Mouse (Mus musculus) MEL (cell line): Measurements from ENCODE around the gene Polr2i. TPM values are rescaled to one million over a fixed set of nuclear protein-coding genes. Genes with fewer than 3 reads are reported as not detected.
A peak's percentile ranks its signal among the peaks of the same experiment; 100 is the strongest.
"Not testable (repeated sequence)": the region's sequence is repeated elsewhere in the genome, so short reads cannot be mapped to it uniquely, and the experiment has no call there.

Source experiments
- DNase-seq: peaks from one replicate; pipeline ENCODE4 v3.0.0; 2011; ENCODE audit warnings: low read depth, low spot score
- H3K27ac ChIP-seq: 2 replicates; pipeline ENCODE4 v1.5.1; 2012; ENCODE audit warnings: low read depth, mild to moderate bottlenecking, control low read depth, low read length, moderate library complexity; ENCODE audit not compliant: control insufficient read depth
- H3K27me3 ChIP-seq, 2 experiments: fragments of 150-350 bp in 1 of 2; sonication (generic) in 1 of 2; 2 replicates each; pipeline ENCODE4 v1.6.1; 2012; ENCODE audit warnings: low read length in 2 of 2, mild to moderate bottlenecking in 2 of 2, improper control_type of control experiment in 1 of 2, moderate library complexity in 1 of 2; ENCODE audit not compliant: insufficient read depth in 2 of 2, control insufficient read depth in 1 of 2
- H3K36me3 ChIP-seq, 2 experiments: 2 replicates each; pipeline ENCODE4 v1.6.1; 2012 to 2014; ENCODE audit warnings: low read length in 2 of 2, improper control_type of control experiment in 1 of 2, inconsistent platforms in 1 of 2, mild to moderate bottlenecking in 1 of 2; ENCODE audit not compliant: insufficient read depth in 2 of 2, control insufficient read depth in 1 of 2
- H3K4me1 ChIP-seq, 2 experiments: fragments of 150-350 bp in 1 of 2; sonication (generic) in 1 of 2; 2 replicates each; pipeline ENCODE4 v1.6.1; 2012; ENCODE audit warnings: low read length in 2 of 2, improper control_type of control experiment in 1 of 2, mild to moderate bottlenecking in 1 of 2; ENCODE audit not compliant: insufficient read depth in 2 of 2, control insufficient read depth in 1 of 2
- H3K4me3 ChIP-seq, 2 experiments: fragments of 150-350 bp in 1 of 2; sonication (generic) in 1 of 2; 2 replicates each; pipeline ENCODE4 v1.5.1; 2012; ENCODE audit warnings: low read depth in 2 of 2, low read length in 2 of 2, mild to moderate bottlenecking in 2 of 2, moderate library complexity in 2 of 2, control low read depth in 1 of 2, improper control_type of control experiment in 1 of 2; ENCODE audit not compliant: control insufficient read depth in 1 of 2, insufficient read depth in 1 of 2
- H3K79me2 ChIP-seq: 2 replicates; pipeline ENCODE4 v1.6.1; 2012; ENCODE audit warnings: mild to moderate bottlenecking, low read length, moderate library complexity; ENCODE audit not compliant: control insufficient read depth, poor library complexity, insufficient read depth
- H3K9ac ChIP-seq: 2 replicates; pipeline ENCODE4 v1.6.1; 2012; ENCODE audit warnings: low read depth, mild to moderate bottlenecking, control low read depth, low read length, moderate library complexity; ENCODE audit not compliant: control insufficient read depth, poor library complexity, severe bottlenecking
- H3K9me3 ChIP-seq: fragments of 150-350 bp; sonication (generic); replicated peaks from 2 replicates; pipeline ENCODE4 v1.6.1; 2012; ENCODE audit warnings: mild to moderate bottlenecking, low read length, improper control_type of control experiment, moderate library complexity; ENCODE audit not compliant: insufficient read depth
- CTCF ChIP-seq, 3 experiments: IDR thresholded peaks in 2 of 3; conservative IDR thresholded peaks in 1 of 3; 2 replicates each; pipeline ENCODE4 v1.5.1; 2011 to 2012; ENCODE audit warnings: low read length in 3 of 3, low read depth in 2 of 3, mild to moderate bottlenecking in 2 of 3, improper control_type of control experiment in 1 of 3, inconsistent platforms in 1 of 3, mixed read lengths in 1 of 3, moderate library complexity in 1 of 3; ENCODE audit not compliant: control insufficient read depth in 1 of 3, insufficient read depth in 1 of 3, poor library complexity in 1 of 3, severe bottlenecking in 1 of 3
- E2F4 ChIP-seq: IDR thresholded peaks from 2 replicates; pipeline ENCODE4 v1.6.1; 2011; ENCODE audit warnings: low read depth, low read length, improper control_type of control experiment, borderline replicate concordance
- EP300 ChIP-seq, 2 experiments: IDR thresholded peaks; 2 replicates each; pipeline ENCODE4 v1.6.1; 2011; ENCODE audit warnings: improper control_type of control experiment in 2 of 2, low read length in 2 of 2, low read depth in 1 of 2, mild to moderate bottlenecking in 1 of 2
- GABPA ChIP-seq: IDR thresholded peaks from 2 replicates; pipeline ENCODE4 v1.6.1; 2012; ENCODE audit warnings: low read depth, mild to moderate bottlenecking, inconsistent platforms, low read length, improper control_type of control experiment, moderate library complexity
- GATA1 ChIP-seq: IDR thresholded peaks from 2 replicates; pipeline ENCODE4 v1.6.1; 2011; ENCODE audit warnings: low read depth, low read length, improper control_type of control experiment
- HCFC1 ChIP-seq: IDR thresholded peaks from 2 replicates; pipeline ENCODE4 v1.6.1; 2012; ENCODE audit warnings: low read depth, mild to moderate bottlenecking, inconsistent platforms, low read length, improper control_type of control experiment, moderate library complexity
- JUND ChIP-seq: IDR thresholded peaks from 2 replicates; pipeline ENCODE4 v1.6.1; 2011; ENCODE audit warnings: low read depth, mild to moderate bottlenecking, improper control_type of control experiment, low read length
- KAT2A ChIP-seq: conservative IDR thresholded peaks from 2 replicates; pipeline ENCODE4 v1.6.1; 2012; ENCODE audit warnings: low read depth, low read length, improper control_type of control experiment, inconsistent platforms
- MAFK ChIP-seq: IDR thresholded peaks from 2 replicates; pipeline ENCODE4 v1.6.1; 2011; ENCODE audit warnings: low read depth, mild to moderate bottlenecking, low read length, improper control_type of control experiment, borderline replicate concordance
- MAZ ChIP-seq: IDR thresholded peaks from 2 replicates; pipeline ENCODE4 v1.6.1; 2012; ENCODE audit warnings: low read depth, mild to moderate bottlenecking, inconsistent platforms, low read length, improper control_type of control experiment
- MEF2A ChIP-seq: IDR thresholded peaks from 2 replicates; pipeline ENCODE4 v1.6.1; 2014; ENCODE audit warnings: low read depth, mild to moderate bottlenecking, inconsistent platforms, low read length, improper control_type of control experiment; ENCODE audit not compliant: poor library complexity, insufficient replicate concordance, severe bottlenecking; ENCODE audit errors: extremely low read depth
- MXI1 ChIP-seq: IDR thresholded peaks from 2 replicates; pipeline ENCODE4 v1.6.1; 2011; ENCODE audit warnings: mild to moderate bottlenecking, low read depth, low read length, improper control_type of control experiment
- MYB ChIP-seq: IDR thresholded peaks from 2 replicates; pipeline ENCODE4 v1.6.1; 2011; ENCODE audit warnings: mild to moderate bottlenecking, low read depth, low read length, improper control_type of control experiment
- NELFE ChIP-seq: IDR thresholded peaks from 2 replicates; pipeline ENCODE4 v1.6.1; 2011; ENCODE audit warnings: low read depth, low read length, improper control_type of control experiment
- NRF1 ChIP-seq: IDR thresholded peaks from 2 replicates; pipeline ENCODE4 v1.6.1; 2014; ENCODE audit warnings: low read depth, mild to moderate bottlenecking, inconsistent platforms, low read length, improper control_type of control experiment, moderate library complexity; ENCODE audit not compliant: poor library complexity, insufficient read depth, severe bottlenecking
- POLR2AphosphoS5 ChIP-seq: IDR thresholded peaks from 2 replicates; pipeline ENCODE4 v1.6.1; 2012; ENCODE audit warnings: low read depth, borderline replicate concordance, mild to moderate bottlenecking, inconsistent platforms, low read length, moderate library complexity, mixed read lengths
- SIN3A ChIP-seq: IDR thresholded peaks from 2 replicates; pipeline ENCODE4 v1.6.1; 2012; ENCODE audit warnings: low read length, improper control_type of control experiment, inconsistent platforms
- SMC3 ChIP-seq: IDR thresholded peaks from 2 replicates; pipeline ENCODE4 v1.6.1; 2011; ENCODE audit warnings: low read depth, low read length, improper control_type of control experiment
- TAL1 ChIP-seq: IDR thresholded peaks from 2 replicates; pipeline ENCODE4 v1.6.1; 2012; ENCODE audit warnings: mild to moderate bottlenecking, inconsistent platforms, low read length, moderate library complexity, mixed read lengths
- TBP ChIP-seq: IDR thresholded peaks from 2 replicates; pipeline ENCODE4 v1.8.0; 2011; ENCODE audit warnings: low read depth, low read length, improper control_type of control experiment
- USF1 ChIP-seq: IDR thresholded peaks from 2 replicates; pipeline ENCODE4 v1.6.1; 2014; ENCODE audit warnings: low read depth, mild to moderate bottlenecking, inconsistent platforms, low read length, improper control_type of control experiment, moderate library complexity
- USF2 ChIP-seq, 2 experiments: IDR thresholded peaks; 2 replicates each; pipeline ENCODE4 v1.6.1; 2011 to 2012; ENCODE audit warnings: improper control_type of control experiment in 2 of 2, low read length in 2 of 2, borderline replicate concordance in 1 of 2, inconsistent platforms in 1 of 2, low read depth in 1 of 2, mild to moderate bottlenecking in 1 of 2; ENCODE audit not compliant: insufficient read depth in 1 of 2
- ZC3H11A ChIP-seq: IDR thresholded peaks from 2 replicates; pipeline ENCODE4 v1.6.1; 2012; ENCODE audit warnings: low read depth, mild to moderate bottlenecking, inconsistent platforms, low read length, improper control_type of control experiment
- ZKSCAN1 ChIP-seq: IDR thresholded peaks from 2 replicates; pipeline ENCODE4 v1.6.1; 2012; ENCODE audit warnings: low read depth, mild to moderate bottlenecking, inconsistent platforms, low read length, improper control_type of control experiment, moderate library complexity
- ZMIZ1 ChIP-seq: IDR thresholded peaks from 2 replicates; pipeline ENCODE4 v1.6.1; 2012; ENCODE audit warnings: low read depth, mild to moderate bottlenecking, inconsistent platforms, low read length, improper control_type of control experiment, moderate library complexity
- ZNF384 ChIP-seq: IDR thresholded peaks from 2 replicates; pipeline ENCODE4 v1.6.1; 2012; ENCODE audit warnings: low read depth, mild to moderate bottlenecking, inconsistent platforms, low read length, improper control_type of control experiment
- polyA plus RNA-seq, 2 experiments: library from polyadenylated mRNA; stranded (reverse) in 1 of 2; unstranded in 1 of 2; fragments of >175 nt in 1 of 2; fragments of >200 nt in 1 of 2; gene quantifications; 2 replicates each; pipeline versions ENCODE4 v1.2.1 to v1.2.4; 2012; ENCODE audit warnings: low replicate concordance in 2 of 2, low read depth in 1 of 2; ENCODE audit not compliant: insufficient read length in 2 of 2, insufficient read depth in 1 of 2, missing spikeins in 1 of 2
- total RNA-seq: library from RNA; depleted of rRNA; stranded (reverse); fragments of 300-350 nt; gene quantifications from 2 replicates; pipeline ENCODE4 v1.2.3, GENCODE M21; 2012

Gene Polr2i
- total and polyA plus RNA-seq, 3 experiments = 118 to 128 TPM; not detected in 1

DNA sequence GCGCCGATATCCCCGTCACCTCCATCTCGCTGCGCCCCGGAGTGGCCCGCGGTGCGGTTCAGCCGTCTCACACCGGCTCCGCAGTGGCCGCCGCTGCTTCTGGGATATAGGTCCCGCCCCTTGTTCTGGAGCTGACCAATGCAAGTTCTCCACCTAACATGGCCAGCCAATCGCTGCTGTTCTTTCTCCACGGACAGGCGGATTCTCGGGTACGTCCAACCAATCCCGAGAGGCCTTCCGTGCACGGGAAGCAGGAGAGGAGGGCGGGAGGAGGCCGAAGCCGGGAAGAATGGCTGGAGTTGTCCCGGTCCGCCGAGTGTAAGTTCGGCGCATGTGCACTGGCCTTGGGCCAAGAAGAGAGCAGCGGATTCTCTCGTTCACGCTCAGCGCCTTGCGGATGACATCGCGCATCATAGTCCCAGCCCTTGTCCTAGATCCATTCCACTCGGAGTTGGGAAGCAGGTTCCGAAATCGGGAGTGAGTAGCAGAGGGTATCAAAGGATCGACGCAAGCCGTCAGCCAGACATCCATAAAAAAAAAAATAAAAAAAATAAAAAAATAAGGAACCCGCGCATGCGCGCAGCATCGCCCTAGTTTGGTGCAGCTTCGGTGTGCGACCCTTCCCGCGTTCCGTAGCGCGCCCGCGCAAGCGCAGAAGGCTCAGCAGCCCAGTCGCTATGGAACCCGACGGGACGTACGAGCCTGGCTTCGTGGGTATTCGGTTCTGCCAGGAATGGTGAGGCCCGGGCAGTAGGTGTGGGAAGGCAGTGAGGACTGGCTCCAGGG is at the start of gene Polr2i, which contains the start of gene Tbcb (continued):
- 0 out of 2 replicates have a peak, but pooled peaks have one; percentile 43 for TF ChIP-seq TBP
- no peak for TF ChIP-seq SMC3
- no peak for TF ChIP-seq POLR2AphosphoS5
- TF ChIP-seq GATA1 = no peak
- TF ChIP-seq CTCF (IDR thresholded peaks at IDR 0.05 in 2 of 3, conservative IDR thresholded peaks at IDR 0.05 in 1 of 3; ENCODE audit: control insufficient read depth in 1 of 3, insufficient read depth in 1 of 3, low read depth in 2 of 3, low read length in 3 of 3, poor library complexity in 1 of 3, severe bottlenecking in 1 of 3) = no peak

DNA sequence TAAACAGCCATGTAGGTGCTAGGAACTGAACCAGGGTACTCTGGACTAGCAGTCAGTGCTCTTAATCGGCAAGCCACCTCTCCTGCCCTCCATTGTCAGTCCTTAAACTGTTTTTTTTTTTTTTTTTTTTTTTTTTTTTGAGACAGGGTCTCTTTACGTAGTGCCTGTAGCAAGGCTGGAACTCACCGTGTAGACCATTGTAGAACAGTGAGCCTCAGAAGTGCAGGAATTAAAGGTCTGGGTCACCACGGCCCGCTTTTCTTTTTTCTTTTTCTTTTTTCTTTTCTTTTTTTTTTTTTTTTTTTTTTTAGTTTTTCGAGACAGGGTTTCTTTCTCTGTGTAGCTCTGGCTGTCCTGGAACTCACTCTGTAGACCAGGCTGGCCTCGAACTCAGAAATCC is 48.6 kb upstream of the Polr2i start:
- H3K27me3 ChIP-seq, H3K4me3 ChIP-seq, H3K79me2 ChIP-seq, H3K4me1 ChIP-seq, H3K9ac ChIP-seq, H3K36me3 ChIP-seq, DNase-seq, H3K9me3 ChIP-seq, H3K27ac ChIP-seq: not testable (repeated sequence)
- TF ChIP-seq ZNF384 = peak; percentile 50; the same call in 1 of the 2 replicates

DNA sequence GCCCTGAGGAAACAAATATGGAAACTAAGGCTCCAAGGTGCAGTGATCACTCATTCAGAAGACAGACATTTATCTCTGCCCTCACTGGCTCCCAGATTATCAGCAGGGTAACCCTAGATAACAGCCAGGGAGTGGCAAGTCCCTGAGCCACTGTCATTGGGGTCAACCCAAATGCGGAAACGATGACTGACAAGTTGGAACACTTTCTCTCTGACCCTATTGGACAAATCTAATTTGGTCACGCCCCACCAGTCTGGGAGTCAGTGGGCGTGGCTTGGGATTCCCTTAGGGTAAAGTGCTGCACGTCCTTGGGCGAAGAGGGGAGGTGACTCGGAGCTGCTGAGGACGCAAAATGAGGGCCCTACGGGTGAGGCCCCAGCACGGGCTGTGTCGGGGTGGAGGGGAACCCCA is 47.9 kb upstream of the Polr2i start, which contains the start of gene Cox7a1:
TSS of gene Cox7a1 (plus strand) at position 266 of the 411 bp plus-strand sequence.
- Histone ChIP-seq H3K27me3 (no peaks in the 10 kb centered on the region), H3K9me3 (no peaks in the 10 kb centered on the region), H3K4me1 (peaks cover 0 to 4% of the 10 kb centered on the region in 2 experiments; a peak in 1 of 4 replicates), H3K36me3 (peaks cover 0 to 3% of the 10 kb centered on the region in 2 experiments; a peak in 3 of 4 replicates), H3K9ac (peak within 1 kb of the TSS; percentile 45), H3K27ac (0 out of 2 replicates have a peak within 1 kb of the TSS, but pooled peaks have one; percentile 9), H3K79me2 (no peaks in the 10 kb centered on the region), H3K4me3 (peak within 1 kb of the TSS; percentile 40 to 41; a peak in 3 of 4 replicates)
- DNase-seq = peak; percentile 97
- TF ChIP-seq EP300 (IDR thresholded peaks at IDR 0.05; ENCODE audit: low read depth in 1 of 2, low read length in 2 of 2) = peak; percentile 66 to 73
- no peak for TF ChIP-seq NELFE
- TF ChIP-seq MEF2A = no peak
- peak; percentile 34; the same call in 1 of the 2 replicates for TF ChIP-seq HCFC1
- no peak for TF ChIP-seq POLR2AphosphoS5
- TF ChIP-seq MAFK = no peak
- TF ChIP-seq ZMIZ1 = 0 out of 2 replicates have a peak, but pooled peaks have one; percentile 40
- no peak for TF ChIP-seq TAL1
- no peak for TF ChIP-seq CTCF (IDR thresholded peaks at IDR 0.05 in 2 of 3, conservative IDR thresholded peaks at IDR 0.05 in 1 of 3; ENCODE audit: control insufficient read depth in 1 of 3, insufficient read depth in 1 of 3, low read depth in 2 of 3, low read length in 3 of 3, poor library complexity in 1 of 3, severe bottlenecking in 1 of 3)
- no peak for TF ChIP-seq MYB
- no peak for TF ChIP-seq MAZ
- TF ChIP-seq GABPA = no peak
- TF ChIP-seq ZC3H11A = no peak
- no peak for TF ChIP-seq E2F4
- TF ChIP-seq JUND = no peak
- TF ChIP-seq ZKSCAN1 = no peak
- TF ChIP-seq KAT2A = no peak
- TF ChIP-seq SIN3A = peak; percentile 64
- TF ChIP-seq USF1 = no peak
- TF ChIP-seq NRF1 = no peak
- peak; percentile 99 for TF ChIP-seq GATA1
- TF ChIP-seq SMC3 = no peak
- 0 out of 2 replicates have a peak, but pooled peaks have one; percentile 25 for TF ChIP-seq MXI1
- no peak for TF ChIP-seq USF2 (IDR thresholded peaks at IDR 0.05; ENCODE audit: borderline replicate concordance in 1 of 2, insufficient read depth in 1 of 2, low read depth in 1 of 2, low read length in 2 of 2)
